Mouse (Mus musculus) heart, postnatal 25 days (tissue): ENCODE data around the gene Gm20696. TPM values are rescaled to one million over a fixed set of nuclear protein-coding genes. Genes with fewer than 3 reads are reported as not detected.
A peak's percentile ranks its signal among the peaks of the same experiment; 100 is the strongest.

ENCODE experiments used
- DNase-seq: peaks from one replicate; pipeline ENCODE4 v3.0.0; 2022; ENCODE audit warnings: low spot score
- intact Hi-C: fragments of 180-260 bp; cut with DNase I; formaldehyde crosslinking; loops from one replicate; pipeline ENCODE4 v1.15.1; 2025
- total RNA-seq, 2 experiments: library from RNA; stranded (reverse); gene quantifications; 2 replicates each; pipeline ENCODE4 v1.2.3; 2021

Gm20696 gene
- total RNA-seq, 2 experiments from 2014 or later: 1.5 to 2.7 TPM

- intact Hi-C loops: loop anchor here (10.0 kb wide), 1 partner anchor 553 kb away; no protein-coding TSS in a partner anchor
- no peak for DNase-seq
Measured at GRCm38 (mm10) chr6:99527457-99528105, 139.0 kb downstream of the Gm20696 start.

GRCm38 (mm10) chr6:99525351-99525750, 141.2 kb downstream of the Gm20696 start:
- no peak for DNase-seq
- intact Hi-C loops: loop anchor here (10.0 kb wide), 1 partner anchor 551 kb away; no protein-coding TSS in a partner anchor

- no peak for DNase-seq
- intact Hi-C loops: loop anchor here (2.0 to 10.0 kb wide), 6 partner anchors 37 to 549 kb away; no protein-coding TSS in a partner anchor
Measured at GRCm38 (mm10) chr6:99523679-99524370, 142.8 kb downstream of the Gm20696 start.

GRCm38 (mm10) chr6:99523109-99523632, 143.4 kb downstream of the Gm20696 start:
- peak; percentile 73 for DNase-seq
- intact Hi-C loops: loop anchor here (2.0 to 10.0 kb wide), 6 partner anchors 36 to 548 kb away; no protein-coding TSS in a partner anchor

- intact Hi-C loops: loop anchor here (2.0 to 10.0 kb wide), 6 partner anchors 36 to 548 kb away; no protein-coding TSS in a partner anchor
- DNase-seq: peak; percentile 62
Measured at GRCm38 (mm10) chr6:99522359-99523108, 144.1 kb downstream of the Gm20696 start, which contains the start of gene Foxp1. Gene Foxp1 (minus strand): TSS chr6:99522721.

GRCm38 (mm10) chr6:99521641-99522358, 144.8 kb downstream of the Gm20696 start:
- intact Hi-C loops: loop anchor here (2.0 to 10.0 kb wide), 6 partner anchors 35 to 547 kb away; no protein-coding TSS in a partner anchor
- DNase-seq: peak; percentile 21

GRCm38 (mm10) chr6:99521038-99521640, 145.5 kb downstream of the Gm20696 start:
- intact Hi-C loops: loop anchor here (5.0 to 10.0 kb wide), 4 partner anchors 134 to 546 kb away; no protein-coding TSS in a partner anchor
- DNase-seq: peak; percentile 54

- DNase-seq: no peak
Measured at GRCm38 (mm10) chr6:99520676-99521037, 145.9 kb downstream of the Gm20696 start.

GRCm38 (mm10) chr6:99519806-99520675, 146.6 kb downstream of the Gm20696 start:
- intact Hi-C loops: loop anchor here (5.0 to 10.0 kb wide), 4 partner anchors 133 to 545 kb away; no protein-coding TSS in a partner anchor
- DNase-seq: peak; percentile 5

More at GRCm38 (mm10) chr6:99520676-99521037, 145.9 kb downstream of the Gm20696 start:
- intact Hi-C loops: loop anchor here (5.0 to 10.0 kb wide), 4 partner anchors 133 to 546 kb away; no protein-coding TSS in a partner anchor

GRCm38 (mm10) chr6:99519052-99519451, 147.5 kb downstream of the Gm20696 start:
- intact Hi-C loops: no loop called here

GRCm38 (mm10) chr6:99515667-99516199, 150.9 kb downstream of the Gm20696 start:
- DNase-seq: no peak
- intact Hi-C loops: no loop called here

More at GRCm38 (mm10) chr6:99519052-99519451, 147.5 kb downstream of the Gm20696 start:
- no peak for DNase-seq

GRCm38 (mm10) chr6:99511862-99512261, 154.7 kb downstream of the Gm20696 start:
- no peak for DNase-seq
- intact Hi-C loops: no loop called here

GRCm38 (mm10) chr6:99509189-99509592, 157.4 kb downstream of the Gm20696 start:
- intact Hi-C loops: no loop called here
- DNase-seq: no peak

GRCm38 (mm10) chr6:99506816-99507215, 159.8 kb downstream of the Gm20696 start:
- DNase-seq: no peak
- intact Hi-C loops: no loop called here

- intact Hi-C loops: no loop called here
- no peak for DNase-seq
Measured at GRCm38 (mm10) chr6:99503741-99504140, 162.9 kb downstream of the Gm20696 start.

- intact Hi-C loops: no loop called here
- no peak for DNase-seq
Measured at GRCm38 (mm10) chr6:99502727-99503126, 163.9 kb downstream of the Gm20696 start.

GRCm38 (mm10) chr6:99502314-99502713, 164.3 kb downstream of the Gm20696 start:
- no peak for DNase-seq
- intact Hi-C loops: no loop called here
